Mouse (Mus musculus) midbrain, embryonic 14.5 days (tissue): Measurements from ENCODE around the gene Plcd3. TPM values are rescaled to one million over a fixed set of nuclear protein-coding genes. Genes with fewer than 3 reads are reported as not detected.
A peak's percentile ranks its signal among the peaks of the same experiment; 100 is the strongest.

Source experiments
- ATAC-seq: fragments of 200-750 bp; cut with Nextera tagmentation; 2 replicates; pipeline ENCODE4 v1.8.0; 2017; ENCODE audit warnings: moderate number of reproducible peaks, moderate library complexity; ENCODE audit not compliant: low FRiP score, low TSS enrichment
- DNase-seq: peaks from one replicate; pipeline ENCODE4 v3.0.0-alpha.2; 2015
- H3K27ac ChIP-seq: fragments of 300-500 bp; sonication (generic); replicated peaks from 2 replicates; pipeline ENCODE4 v1.5.1; 2014; ENCODE audit warnings: mild to moderate bottlenecking, low read depth, low read length, moderate library complexity
- H3K27me3 ChIP-seq: fragments of 300-500 bp; sonication (generic); 2 replicates; pipeline ENCODE4 v1.6.1; 2014; ENCODE audit warnings: low read length, control low read depth, mixed read lengths; ENCODE audit not compliant: control insufficient read depth, insufficient read depth
- H3K36me3 ChIP-seq: fragments of 300-500 bp; sonication (generic); 2 replicates; pipeline ENCODE4 v1.6.1; 2014; ENCODE audit warnings: low read length, control low read depth; ENCODE audit not compliant: control insufficient read depth, insufficient read depth
- H3K4me1 ChIP-seq: fragments of 300-500 bp; sonication (generic); 2 replicates; pipeline ENCODE4 v1.6.1; 2014; ENCODE audit warnings: mild to moderate bottlenecking, antibody characterized with exemption, low read length, control low read depth; ENCODE audit not compliant: control insufficient read depth, insufficient read depth
- H3K4me2 ChIP-seq: fragments of 300-500 bp; sonication (generic); 2 replicates; pipeline ENCODE4 v1.6.1; 2014; ENCODE audit warnings: mild to moderate bottlenecking, low read length, moderate library complexity
- H3K4me3 ChIP-seq: fragments of 300-500 bp; sonication (generic); replicated peaks from 2 replicates; pipeline ENCODE4 v1.5.1; 2014; ENCODE audit warnings: low read depth, low read length
- H3K9ac ChIP-seq: fragments of 300-500 bp; sonication (generic); replicated peaks from 2 replicates; pipeline ENCODE4 v1.6.1; 2014; ENCODE audit warnings: mild to moderate bottlenecking, low read length, moderate library complexity
- H3K9me3 ChIP-seq: fragments of 300-500 bp; sonication (generic); 2 replicates; pipeline ENCODE4 v1.6.1; 2016; ENCODE audit warnings: low read length, control low read depth, mixed read lengths; ENCODE audit not compliant: control insufficient read depth
- WGBS: fragments of 180-500 bp; shearing (Covaris S2); extraction: QIAGEN DNeasy Blood & Tissue Kit; methylation state at CpG from one replicate; pipeline ENCODE4 v1.1.7; 2014; 5-methylcytosine and 5-hydroxymethylcytosine counted together
- polyA plus RNA-seq: library from polyadenylated mRNA; unstranded; fragments of >200 nt; fragmentation: Nextera tagmentation; extraction: Ambion mirVana; gene quantifications from 2 replicates; pipeline ENCODE4 v1.2.1, GENCODE M21; 2014

Gene Plcd3
- polyA plus RNA-seq, 1 experiment from 2014 or later = 0.92 TPM

DNA sequence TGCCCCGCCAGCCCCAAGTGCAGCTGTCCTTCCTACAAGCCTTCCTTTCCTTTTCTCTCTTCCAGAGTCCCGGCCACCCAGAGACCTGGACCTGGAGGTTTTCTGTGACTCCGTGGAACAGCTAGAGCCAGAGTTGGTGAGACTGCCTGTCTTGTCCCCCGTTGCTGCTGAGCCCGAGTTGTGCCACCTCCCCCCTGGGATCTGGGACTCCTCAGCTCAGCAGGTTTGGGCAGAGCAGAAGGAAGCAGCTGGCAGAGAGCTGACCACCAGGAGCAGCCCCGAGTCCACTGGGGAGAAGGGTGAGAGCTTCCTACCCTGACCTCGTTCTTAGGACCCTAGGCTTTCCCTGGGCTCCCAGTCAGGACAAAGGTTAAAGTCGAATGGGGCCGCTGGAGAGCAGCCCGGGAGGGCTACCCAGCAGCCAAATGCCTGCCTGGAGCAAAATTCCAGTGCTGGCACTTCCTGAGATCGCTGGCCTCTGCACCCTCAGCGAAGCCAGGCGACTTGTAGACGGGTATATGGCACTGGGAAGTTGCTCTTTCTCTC is 3.8 kb upstream of the Plcd3 start:
- no peak overlapping the region for H3K4me3 ChIP-seq
- H3K27ac ChIP-seq = no peak overlapping the region
- ATAC-seq (no peak), DNase-seq (no peak)
- no peak overlapping the region for H3K4me2 ChIP-seq
- no peak overlapping the region for H3K9ac ChIP-seq
- H3K9me3 ChIP-seq = no peaks in the 10 kb centered on the region
- H3K4me1 ChIP-seq = peaks cover 4% of the 10 kb centered on the region; the same call in 1 of the 2 replicates
- H3K27me3 ChIP-seq = peaks cover 17% of the 10 kb centered on the region
- WGBS = 63% methylated on average over 14 of the region's 14 CpGs
- no peaks in the 10 kb centered on the region for H3K36me3 ChIP-seq

DNA sequence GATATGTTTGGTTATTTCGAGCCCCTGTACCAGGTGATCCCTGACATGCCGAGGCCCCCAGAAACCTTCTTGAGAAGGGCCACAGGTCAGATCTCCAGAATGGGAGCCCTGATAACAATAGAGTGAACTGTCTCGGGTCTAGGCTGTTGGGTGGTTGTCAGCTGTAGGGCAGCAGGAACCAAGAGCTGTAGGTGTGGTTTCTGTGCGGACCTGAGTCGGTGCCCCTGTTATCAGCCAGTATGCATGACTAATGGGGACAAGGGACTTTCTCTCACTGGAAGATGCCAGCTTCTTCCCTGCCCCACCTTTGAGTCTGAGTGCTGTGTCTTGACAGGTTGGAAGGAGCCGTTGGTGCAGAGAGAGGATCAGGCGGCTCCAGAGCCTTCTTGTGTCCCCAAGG is 3.0 kb upstream of the Plcd3 start:
- H3K4me1 ChIP-seq = peaks cover 4% of the 10 kb centered on the region; the same call in 1 of the 2 replicates
- WGBS = 77% methylated on average over 7 of the region's 7 CpGs
- peaks cover 25% of the 10 kb centered on the region for H3K27me3 ChIP-seq

GRCm38 (mm10) chr11:103103621-103104020 is 2.2 kb upstream of the Plcd3 start:
- Histone ChIP-seq H3K9me3 (no peaks in the 10 kb centered on the region), H3K27me3 (peaks cover 30% of the 10 kb centered on the region), H3K4me1 (peaks cover 4% of the 10 kb centered on the region; the same call in 1 of the 2 replicates), H3K9ac (no peak overlapping the region; the same call in 1 of the 2 replicates), H3K4me3 (peak overlapping the region; percentile 29), H3K36me3 (no peaks in the 10 kb centered on the region), H3K27ac (no peak overlapping the region), H3K4me2 (peak overlapping the region; percentile 64)
- ATAC-seq = no peak
- 53% methylated on average over 8 of the region's 8 CpGs for WGBS
- DNase-seq = no peak

More for the DNA sequence above, 3.0 kb upstream of the Plcd3 start:
- H3K27ac ChIP-seq = no peak overlapping the region
- ATAC-seq (no peak), DNase-seq (no peak)
- H3K36me3 ChIP-seq = no peaks in the 10 kb centered on the region
- H3K4me3 ChIP-seq = no peak overlapping the region
- H3K4me2 ChIP-seq = no peak overlapping the region
- H3K9ac ChIP-seq = no peak overlapping the region
- no peaks in the 10 kb centered on the region for H3K9me3 ChIP-seq

DNA sequence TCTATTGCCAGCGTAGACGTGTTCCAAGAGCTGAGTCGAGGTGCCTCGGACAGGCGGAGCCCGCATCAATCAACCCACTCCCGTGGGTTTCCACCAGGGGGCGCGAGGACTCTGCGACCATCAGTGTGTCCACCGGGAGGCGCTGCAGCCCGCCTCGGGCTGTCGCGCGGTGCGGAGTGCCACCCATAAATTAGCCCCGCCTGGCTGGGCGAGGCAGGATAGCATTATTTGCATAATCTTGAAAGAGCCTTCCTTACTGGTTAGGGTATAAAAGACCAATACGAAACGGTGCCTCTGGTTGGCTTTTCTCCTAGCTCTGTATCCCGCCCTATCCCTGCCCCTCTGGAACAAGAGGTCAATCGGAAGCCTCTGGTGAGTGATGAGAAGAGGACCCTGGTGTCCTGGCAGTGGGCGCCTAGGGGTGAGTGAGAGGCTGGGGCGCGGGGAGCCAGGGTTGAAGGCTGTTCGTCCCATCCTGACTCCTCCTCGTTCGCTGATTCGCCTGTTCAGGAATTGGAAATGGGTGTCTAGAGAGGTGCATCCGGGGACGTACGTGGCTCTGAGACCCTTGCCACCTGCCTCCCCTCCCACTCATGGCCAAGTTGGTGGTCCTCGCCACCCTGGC is 1.4 kb upstream of the Plcd3 start:
- no peaks in the 10 kb centered on the region for H3K9me3 ChIP-seq
- peak overlapping the region; percentile 64 for H3K4me2 ChIP-seq
- WGBS = under 1% methylated on average over 35 of the region's 35 CpGs
- DNase-seq (peak; percentile 94), ATAC-seq (peak; percentile 79)
- no peak overlapping the region for H3K27ac ChIP-seq
- H3K4me1 ChIP-seq = peaks cover 4% of the 10 kb centered on the region; the same call in 1 of the 2 replicates
- peaks cover 30% of the 10 kb centered on the region for H3K27me3 ChIP-seq
- H3K4me3 ChIP-seq = peak overlapping the region; percentile 29
- H3K9ac ChIP-seq = no peak overlapping the region; the same call in 1 of the 2 replicates
- no peaks in the 10 kb centered on the region for H3K36me3 ChIP-seq

GRCm38 (mm10) chr11:103101866-103102501 is 526 bp upstream of the Plcd3 start:
- Histone ChIP-seq H3K27me3 (peaks cover 30% of the 10 kb centered on the region), H3K9me3 (no peaks in the 10 kb centered on the region), H3K4me3 (peak overlapping the region; percentile 29), H3K4me2 (peak overlapping the region; percentile 64), H3K4me1 (peaks cover 4% of the 10 kb centered on the region; the same call in 1 of the 2 replicates), H3K27ac (no peak overlapping the region), H3K36me3 (no peaks in the 10 kb centered on the region), H3K9ac (peak overlapping the region; percentile 21; the same call in 1 of the 2 replicates)
- DNase-seq = peak; percentile 73
- WGBS = 3% methylated on average over 30 of the region's 30 CpGs
- peak; percentile 35; the same call in 1 of the 2 replicates for ATAC-seq

- Histone ChIP-seq H3K27me3 (peaks cover 30% of the 10 kb centered on the region), H3K9me3 (no peaks in the 10 kb centered on the region), H3K27ac (no peak overlapping the region), H3K36me3 (no peaks in the 10 kb centered on the region), H3K9ac (no peak overlapping the region), H3K4me3 (no peak overlapping the region), H3K4me1 (peaks cover 4% of the 10 kb centered on the region; the same call in 1 of the 2 replicates), H3K4me2 (no peak overlapping the region)
- ATAC-seq = no peak
- WGBS = 69% methylated on average over 8 of the region's 8 CpGs
- no peak for DNase-seq
Measured at GRCm38 (mm10) chr11:103100361-103100760, 1.1 kb downstream of the Plcd3 start.

DNA sequence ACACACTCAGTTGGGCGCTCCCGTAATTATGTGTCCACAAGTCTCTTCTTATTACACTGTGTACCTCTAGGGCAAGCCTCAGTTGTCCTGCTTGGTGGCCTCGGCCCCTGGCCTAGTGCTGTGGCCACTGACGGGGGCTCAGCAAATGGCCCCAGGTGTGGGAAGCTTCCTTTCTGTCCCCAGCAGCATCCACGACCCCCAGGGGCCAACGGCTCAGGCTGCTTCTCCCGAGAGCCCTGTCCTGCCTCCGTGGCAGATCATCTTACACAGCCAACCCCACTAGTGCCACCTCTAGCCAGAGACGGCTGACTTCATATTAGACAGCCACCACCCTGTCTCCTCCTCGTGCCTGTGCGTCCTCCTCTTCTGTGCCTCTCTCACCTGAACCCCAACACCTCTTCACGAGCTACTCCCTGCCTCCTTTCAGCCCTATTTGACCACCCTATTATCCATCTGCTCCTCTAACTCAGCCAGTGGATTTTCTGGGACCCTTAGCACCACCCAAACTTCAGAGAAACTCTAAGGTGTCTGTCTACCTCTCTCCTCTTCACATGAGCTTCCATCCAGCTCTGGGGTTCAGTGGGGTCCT is 2.0 kb downstream of the Plcd3 start:
- Histone ChIP-seq H3K27me3 (peaks cover 30% of the 10 kb centered on the region), H3K27ac (no peak overlapping the region), H3K4me3 (no peak overlapping the region), H3K9ac (no peak overlapping the region), H3K9me3 (no peaks in the 10 kb centered on the region), H3K4me1 (peaks cover 4% of the 10 kb centered on the region; the same call in 1 of the 2 replicates), H3K36me3 (no peaks in the 10 kb centered on the region), H3K4me2 (no peak overlapping the region)
- no peak for ATAC-seq
- 61% methylated on average over 12 of the region's 12 CpGs for WGBS
- DNase-seq = no peak

GRCm38 (mm10) chr11:103098531-103099190 is 2.8 kb downstream of the Plcd3 start:
- Histone ChIP-seq H3K27ac (no peak overlapping the region), H3K9ac (no peak overlapping the region), H3K4me1 (peaks cover 4% of the 10 kb centered on the region; the same call in 1 of the 2 replicates), H3K27me3 (peaks cover 30% of the 10 kb centered on the region), H3K36me3 (no peaks in the 10 kb centered on the region), H3K4me3 (no peak overlapping the region), H3K4me2 (no peak overlapping the region), H3K9me3 (no peaks in the 10 kb centered on the region)
- 70% methylated on average over 11 of the region's 11 CpGs for WGBS
- DNase-seq (no peak), ATAC-seq (no peak)
